Mouse (Mus musculus) kidney, postnatal 0 days (tissue): ENCODE data around the gene Gpx3. TPM values are rescaled to one million over a fixed set of nuclear protein-coding genes. Genes with fewer than 3 reads are reported as not detected.
A peak's percentile ranks its signal among the peaks of the same experiment; 100 is the strongest.

Experiments used
- ATAC-seq: fragments of 200-750 bp; cut with Nextera tagmentation; replicated peaks from 2 replicates; pipeline ENCODE4 v1.8.0; 2017; ENCODE audit warnings: low read depth, moderate number of reproducible peaks, moderate TSS enrichment, moderate library complexity; ENCODE audit not compliant: low FRiP score
- DNase-seq: peaks from one replicate; pipeline ENCODE4 v3.0.0-alpha.2; 2016; ENCODE audit warnings: low spot score
- H3K27ac ChIP-seq: fragments of 300-500 bp; sonication (generic); 2 replicates; pipeline ENCODE4 v1.5.1; 2014; ENCODE audit warnings: mild to moderate bottlenecking
- H3K27me3 ChIP-seq: fragments of 300-500 bp; sonication (generic); 2 replicates; pipeline ENCODE4 v1.6.1; 2014; ENCODE audit warnings: low read length, mixed read lengths; ENCODE audit not compliant: insufficient read depth
- H3K36me3 ChIP-seq: fragments of 300-500 bp; sonication (generic); 2 replicates; pipeline ENCODE4 v1.6.1; 2014; ENCODE audit warnings: low read length, mixed read lengths; ENCODE audit not compliant: insufficient read depth
- H3K4me1 ChIP-seq: fragments of 300-500 bp; sonication (generic); replicated peaks from 2 replicates; pipeline ENCODE4 v1.6.1; 2014; ENCODE audit warnings: antibody characterized with exemption, low read length, mixed read lengths; ENCODE audit not compliant: insufficient read depth
- H3K4me2 ChIP-seq: fragments of 300-500 bp; sonication (generic); 2 replicates; pipeline ENCODE4 v1.6.1; 2014; ENCODE audit warnings: mild to moderate bottlenecking, low read length, moderate library complexity, mixed read lengths
- H3K4me3 ChIP-seq: fragments of 300-500 bp; sonication (generic); replicated peaks from 2 replicates; pipeline ENCODE4 v1.5.1; 2014; ENCODE audit warnings: low read depth, low read length
- H3K9ac ChIP-seq: fragments of 300-500 bp; sonication (generic); 2 replicates; pipeline ENCODE4 v1.6.1; 2014; ENCODE audit warnings: low read depth, low read length
- H3K9me3 ChIP-seq: fragments of 300-500 bp; sonication (generic); replicated peaks from 2 replicates; pipeline ENCODE4 v1.6.1; 2016; ENCODE audit warnings: low read length, inconsistent platforms, mixed read lengths
- CTCF ChIP-seq: IDR thresholded peaks from 2 replicates; pipeline ENCODE4 v1.5.1; 2016; ENCODE audit warnings: antibody characterized with exemption, low read depth, mild to moderate bottlenecking, moderate library complexity
- WGBS: fragments of 180-500 bp; shearing (Covaris S2); extraction: QIAGEN DNeasy Blood & Tissue Kit; methylation state at CpG from one replicate; pipeline ENCODE4 v1.1.7; 2014; 5-methylcytosine and 5-hydroxymethylcytosine counted together
- polyA plus RNA-seq: library from polyadenylated mRNA; unstranded; fragments of >200 nt; fragmentation: Nextera tagmentation; extraction: Ambion mirVana; gene quantifications from 2 replicates; pipeline ENCODE4 v1.2.1, GENCODE M21; 2015

The Gpx3 gene
- polyA plus RNA-seq, 1 experiment from 2014 or later: 1,362 TPM

DNA sequence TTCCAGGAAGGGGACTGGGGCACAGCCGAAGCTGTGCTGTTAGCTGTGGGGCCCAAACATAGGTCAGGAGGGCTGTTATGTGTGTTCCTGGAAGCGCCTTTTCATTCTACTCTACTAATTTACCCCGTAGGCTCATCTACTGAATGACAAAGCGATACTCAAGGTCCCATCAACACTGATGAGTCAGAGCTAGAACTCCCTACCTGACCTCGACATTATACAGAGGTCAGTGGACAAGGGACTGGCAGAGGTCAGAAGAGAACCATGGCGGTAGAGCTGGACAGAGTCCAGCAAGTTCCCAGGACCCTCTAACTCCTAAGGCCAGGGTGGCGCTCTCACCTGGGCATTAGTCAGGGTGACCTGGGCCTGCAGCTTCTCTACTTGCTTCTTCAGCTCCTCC lies 15.2 kb downstream of the Gpx3 start:
- no peak for DNase-seq
- no peaks in the 10 kb centered on the region for H3K4me1 ChIP-seq
- TF ChIP-seq CTCF: no peak
- no peaks in the 10 kb centered on the region for H3K27me3 ChIP-seq
- H3K4me2 ChIP-seq: no peak overlapping the region
- WGBS: 94% methylated on average over 7 of the region's 7 CpGs
- H3K27ac ChIP-seq: no peak overlapping the region
- peaks cover 31% of the 10 kb centered on the region for H3K36me3 ChIP-seq
- no peak for ATAC-seq
- H3K4me3 ChIP-seq: no peak overlapping the region
- H3K9ac ChIP-seq: no peak overlapping the region
- no peaks in the 10 kb centered on the region for H3K9me3 ChIP-seq

DNA sequence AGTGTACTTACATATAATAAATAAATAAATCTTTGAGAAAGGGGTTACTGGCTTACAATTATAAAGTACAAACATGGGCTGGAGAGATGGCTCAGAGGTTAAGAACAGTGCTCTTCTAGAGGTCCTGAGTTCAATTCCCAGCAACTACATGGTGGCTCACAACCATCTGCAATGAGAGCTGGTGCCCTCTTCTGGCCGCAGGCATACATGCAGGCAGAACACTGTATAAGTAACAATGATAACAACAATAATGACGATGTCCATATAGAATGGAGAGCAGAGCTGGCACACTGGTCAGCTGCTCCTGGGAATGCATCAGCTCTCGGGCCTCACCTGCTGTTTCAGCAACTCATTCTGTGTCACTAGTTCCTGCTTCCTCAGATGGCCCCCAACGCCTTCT lies 16.0 kb downstream of the Gpx3 start:
- no peaks in the 10 kb centered on the region for H3K9me3 ChIP-seq
- WGBS: 89% methylated on average over 4 of the region's 4 CpGs
- no peak overlapping the region for H3K27ac ChIP-seq
- H3K36me3 ChIP-seq: peaks cover 29% of the 10 kb centered on the region; the same call in 1 of the 2 replicates
- H3K9ac ChIP-seq: no peak overlapping the region
- no peaks in the 10 kb centered on the region for H3K27me3 ChIP-seq
- H3K4me1 ChIP-seq: no peaks in the 10 kb centered on the region
- DNase-seq: no peak
- H3K4me3 ChIP-seq: no peak overlapping the region
- ATAC-seq: no peak
- no peak overlapping the region for H3K4me2 ChIP-seq
- TF ChIP-seq CTCF: peak; percentile 54

- Histone ChIP-seq H3K4me1 (no peaks in the 10 kb centered on the region), H3K27me3 (no peaks in the 10 kb centered on the region), H3K36me3 (peaks cover 22% of the 10 kb centered on the region; the same call in 1 of the 2 replicates), H3K9ac (no peak overlapping the region), H3K27ac (peak overlapping the region; percentile 6), H3K4me2 (no peak overlapping the region), H3K9me3 (no peaks in the 10 kb centered on the region), H3K4me3 (no peak overlapping the region)
- WGBS: 66% methylated on average over 11 of the region's 11 CpGs
- DNase-seq (no peak), ATAC-seq (peak; percentile 43)
- no peak for TF ChIP-seq CTCF
These were observed 18.1 kb downstream of the Gpx3 start for GRCm38 (mm10) chr11:54920127-54920972.

DNA sequence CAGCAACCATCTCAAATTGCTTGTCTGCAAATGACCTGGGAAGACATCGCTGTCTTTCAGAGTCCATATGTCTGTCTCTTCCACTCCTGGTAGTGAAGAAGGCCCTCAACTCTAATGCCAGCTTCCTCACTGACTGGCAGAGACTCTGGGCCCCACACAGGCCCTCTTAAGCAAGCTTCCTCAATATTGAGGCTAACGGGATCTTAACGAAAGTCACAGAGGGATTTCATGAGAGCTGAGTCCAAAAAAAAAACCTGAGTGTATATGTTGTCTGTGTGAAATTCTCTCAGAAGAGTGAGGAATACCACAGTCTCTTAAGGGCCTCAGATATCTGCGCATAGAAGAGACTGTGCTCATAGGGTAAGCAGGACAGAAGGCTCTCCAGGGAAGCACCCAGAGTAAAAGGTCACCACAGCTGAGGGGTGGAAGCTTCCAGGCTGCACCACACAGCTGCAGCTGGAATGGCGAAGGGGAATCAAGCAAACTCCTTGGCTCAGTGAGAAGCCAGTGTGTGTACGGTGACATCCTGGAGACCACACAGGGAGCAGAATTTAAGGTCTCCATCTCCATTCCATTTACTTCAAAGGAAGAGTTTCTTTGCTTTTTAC lies 18.8 kb downstream of the Gpx3 start:
- Histone ChIP-seq H3K27ac (peak overlapping the region; percentile 6), H3K36me3 (peaks cover 17% of the 10 kb centered on the region; the same call in 1 of the 2 replicates), H3K9ac (no peak overlapping the region), H3K4me3 (no peak overlapping the region), H3K4me2 (no peak overlapping the region), H3K27me3 (no peaks in the 10 kb centered on the region), H3K4me1 (no peaks in the 10 kb centered on the region), H3K9me3 (no peaks in the 10 kb centered on the region)
- DNase-seq (no peak), ATAC-seq (no peak)
- WGBS: 61% methylated on average over 6 of the region's 6 CpGs
- TF ChIP-seq CTCF: no peak

DNA sequence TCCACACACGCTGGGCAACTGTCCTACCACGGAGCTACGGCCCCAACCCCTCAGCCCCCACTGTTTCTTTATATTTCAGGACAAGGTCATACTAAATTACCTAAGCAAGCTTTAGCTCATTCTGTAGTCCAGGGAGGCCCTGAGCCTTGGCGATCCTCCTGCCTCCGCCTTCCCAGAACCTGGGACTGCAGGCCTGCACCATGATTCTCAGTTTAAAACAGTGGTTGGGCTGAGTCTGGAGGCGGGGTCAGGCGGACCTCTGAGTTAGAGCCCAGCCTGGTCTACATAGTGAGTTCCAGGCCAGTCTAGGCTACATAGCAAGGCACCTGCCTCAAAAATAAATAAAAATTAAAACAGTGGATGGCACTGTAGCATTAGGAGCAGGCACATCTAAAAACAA lies 19.5 kb downstream of the Gpx3 start:
- ATAC-seq: no peak

GRCm38 (mm10) chr11:54922488-54922887 lies 20.2 kb downstream of the Gpx3 start:
- ATAC-seq: peak; percentile 48
- H3K27me3 ChIP-seq: no peaks in the 10 kb centered on the region
- no peak overlapping the region for H3K4me2 ChIP-seq
- H3K9ac ChIP-seq: no peak overlapping the region
- H3K9me3 ChIP-seq: no peaks in the 10 kb centered on the region
- no peak for DNase-seq
- H3K4me1 ChIP-seq: no peaks in the 10 kb centered on the region
- H3K27ac ChIP-seq: peak overlapping the region; percentile 31; the same call in 1 of the 2 replicates
- H3K36me3 ChIP-seq: peaks cover 29% of the 10 kb centered on the region; the same call in 1 of the 2 replicates
- H3K4me3 ChIP-seq: no peak overlapping the region
- 87% methylated on average over 3 of the region's 3 CpGs for whole genome bisulfite sequencing
- no peak for TF ChIP-seq CTCF

More for the DNA sequence above, 19.5 kb downstream of the Gpx3 start:
- Histone ChIP-seq H3K27me3 (no peaks in the 10 kb centered on the region), H3K4me3 (no peak overlapping the region), H3K27ac (peak overlapping the region; percentile 6), H3K36me3 (peaks cover 24% of the 10 kb centered on the region; the same call in 1 of the 2 replicates), H3K4me2 (no peak overlapping the region), H3K4me1 (no peaks in the 10 kb centered on the region), H3K9me3 (no peaks in the 10 kb centered on the region), H3K9ac (no peak overlapping the region)
- peak; percentile 62 for DNase-seq
- WGBS: 34% methylated on average over 7 of the region's 7 CpGs
- no peak for TF ChIP-seq CTCF
